Mouse (Mus musculus) cerebellum, postnatal 14 days (tissue): Measurements from ENCODE around the gene Egf.
"Not testable (repeated sequence)": the region's sequence is repeated elsewhere in the genome, so short reads cannot be mapped to it uniquely, and the experiment has no call there.

Experiments used
- DNase-seq, 2 experiments: peaks; one replicate each; pipeline ENCODE4 v3.0.0; 2021; ENCODE audit warnings: mixed read lengths in 2 of 2

Egf gene

GRCm38 (mm10) chr3:129754650-129755604 is at the start of gene Egf:
Egf (minus strand) TSS chr3:129755316.
- peak; percentile 36 to 48 for DNase-seq

- no peak for DNase-seq
Observed at GRCm38 (mm10) chr3:129803765-129804164, 48.6 kb upstream of the Egf start, which contains the start of gene Lrit3. Lrit3 (minus strand) TSS chr3:129804030.

DNA sequence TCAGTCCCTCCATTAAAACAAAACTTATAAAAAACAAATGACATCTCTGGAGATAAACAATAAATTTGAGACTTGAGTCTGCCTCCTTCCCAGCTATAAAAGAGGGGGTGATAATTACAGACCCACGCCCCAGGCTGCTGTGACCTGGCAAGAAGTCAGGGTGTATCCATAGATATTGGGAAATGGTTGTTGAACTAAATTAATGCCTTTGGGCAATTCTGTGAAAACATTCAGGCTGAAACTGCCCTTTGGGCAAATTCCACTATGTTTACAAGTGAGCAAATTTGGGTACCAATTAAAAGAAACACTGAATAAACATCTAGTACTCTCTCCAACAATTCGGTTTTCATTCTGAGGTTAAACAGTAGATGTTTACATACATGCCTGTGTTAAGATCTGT is 43.9 kb upstream of the Egf start:
- DNase-seq = no peak

- no peak for DNase-seq
Observed at GRCm38 (mm10) chr3:129798551-129798950, 43.4 kb upstream of the Egf start.

DNA sequence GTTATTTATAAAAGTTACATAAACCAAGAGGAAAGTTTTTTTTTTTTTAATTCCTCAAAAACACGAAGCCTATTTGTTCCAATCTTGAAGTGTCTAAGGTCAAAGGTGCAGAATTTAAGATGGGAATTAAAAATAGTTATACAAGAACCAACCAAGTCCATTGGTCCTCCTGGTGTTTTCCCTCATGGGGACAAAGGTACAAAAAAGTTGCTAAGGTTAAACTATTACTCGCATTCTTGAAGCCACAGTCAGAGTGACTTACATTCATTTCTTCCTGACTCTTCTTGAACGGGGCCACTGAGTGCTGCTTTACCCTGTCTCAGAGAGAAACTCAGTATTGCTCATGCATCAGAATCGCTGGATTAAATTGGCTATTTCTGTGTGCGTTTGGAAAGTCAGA is 42.2 kb upstream of the Egf start:
- DNase-seq = no peak

GRCm38 (mm10) chr3:129793801-129794200 is 38.7 kb upstream of the Egf start:
- no peak for DNase-seq

- DNase-seq = no peak
Observed at GRCm38 (mm10) chr3:129782746-129783145, 27.6 kb upstream of the Egf start.

- no peak for DNase-seq
Observed at GRCm38 (mm10) chr3:129781435-129781834, 26.3 kb upstream of the Egf start.

- no peak for DNase-seq
Observed at GRCm38 (mm10) chr3:129771210-129771609, 16.1 kb upstream of the Egf start.

- DNase-seq = no peak
Observed at GRCm38 (mm10) chr3:129766971-129767794, 12.1 kb upstream of the Egf start.

GRCm38 (mm10) chr3:129766106-129766505 is 11.0 kb upstream of the Egf start:
- DNase-seq = no peak

DNA sequence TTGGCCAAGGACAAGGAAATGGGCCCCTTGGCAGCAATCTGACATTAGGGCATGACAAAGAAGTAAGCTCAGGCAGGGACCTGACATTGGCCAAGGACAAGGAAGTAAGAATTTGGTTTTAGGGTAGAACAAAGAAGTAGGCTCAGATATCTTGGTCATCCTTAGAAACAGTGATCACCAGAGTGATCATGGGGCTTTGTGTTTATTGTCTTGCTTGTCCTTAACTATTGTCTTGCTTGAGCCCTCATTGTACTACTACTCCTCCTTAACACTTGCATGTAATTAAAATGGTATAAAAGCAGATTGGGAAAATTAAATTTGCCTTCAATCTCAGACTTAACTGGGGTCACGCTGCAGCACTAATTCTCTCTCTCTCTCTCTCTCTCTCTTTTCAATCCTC is 2.5 kb upstream of the Egf start:
- not testable (repeated sequence) for DNase-seq

GRCm38 (mm10) chr3:129744803-129745202 is 10.3 kb downstream of the Egf start:
- peak; percentile 55 to 61 for DNase-seq

DNA sequence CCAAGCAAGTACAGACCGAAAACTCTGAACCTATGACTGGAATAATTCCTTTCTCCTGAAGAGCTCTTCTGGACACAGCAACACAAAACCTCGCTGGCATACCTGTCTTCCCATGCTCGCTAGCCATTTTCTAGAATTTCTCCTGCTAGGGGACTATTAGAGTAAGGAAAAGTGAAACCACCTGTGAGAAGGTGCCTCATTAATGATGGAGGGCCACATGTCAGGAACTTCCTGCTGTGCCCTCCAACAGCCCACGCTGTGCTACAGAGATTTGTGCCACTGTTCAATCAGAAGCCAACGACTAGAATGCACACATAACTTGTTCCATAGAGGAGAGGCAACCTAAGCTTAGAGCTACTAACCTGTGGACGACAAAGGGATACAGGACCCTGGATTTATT is 12.3 kb downstream of the Egf start:
- no peak for DNase-seq

DNA sequence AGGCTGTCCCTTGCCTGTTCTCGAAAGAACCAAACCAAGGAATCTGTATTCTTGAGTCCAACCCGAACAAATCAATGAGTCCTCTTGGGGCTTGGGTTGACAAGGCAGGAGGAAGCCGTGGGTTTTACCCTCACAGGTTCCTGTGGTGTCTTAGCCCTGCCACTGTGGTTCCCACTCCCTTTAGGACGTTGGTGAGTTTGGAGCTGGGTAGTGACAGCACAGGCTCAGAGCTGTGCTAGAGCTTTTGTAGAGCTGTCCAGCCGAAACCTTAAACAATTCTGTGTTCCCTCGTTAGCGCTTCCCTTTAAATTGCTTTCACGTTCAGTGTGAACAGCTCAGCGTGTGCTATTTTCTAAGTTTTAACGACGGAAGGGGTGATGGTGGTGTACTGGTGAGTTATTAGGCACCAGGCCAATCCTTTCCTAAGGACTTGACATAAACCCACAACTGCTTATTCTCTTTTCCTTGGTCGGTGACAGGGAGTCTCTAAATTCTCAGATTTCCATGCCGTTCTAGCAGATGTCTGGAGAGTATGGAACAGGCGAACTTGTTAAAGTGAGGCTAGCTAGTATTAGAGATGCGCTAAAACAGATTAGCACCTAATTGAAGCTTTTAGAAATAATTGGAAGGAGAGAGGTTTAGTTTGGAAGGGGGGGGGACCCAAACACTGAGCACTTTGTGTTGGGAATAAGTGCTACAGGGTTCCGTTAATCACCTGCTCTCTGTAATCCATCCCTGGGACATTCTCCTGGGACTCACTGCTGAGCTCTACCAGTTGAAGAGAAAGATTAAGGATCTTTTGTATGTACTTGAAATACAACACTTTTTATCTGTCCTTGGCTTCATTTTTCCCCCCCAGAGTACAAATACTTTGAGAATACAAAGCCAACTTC is 16.6 kb downstream of the Egf start:
- no peak for DNase-seq

DNA sequence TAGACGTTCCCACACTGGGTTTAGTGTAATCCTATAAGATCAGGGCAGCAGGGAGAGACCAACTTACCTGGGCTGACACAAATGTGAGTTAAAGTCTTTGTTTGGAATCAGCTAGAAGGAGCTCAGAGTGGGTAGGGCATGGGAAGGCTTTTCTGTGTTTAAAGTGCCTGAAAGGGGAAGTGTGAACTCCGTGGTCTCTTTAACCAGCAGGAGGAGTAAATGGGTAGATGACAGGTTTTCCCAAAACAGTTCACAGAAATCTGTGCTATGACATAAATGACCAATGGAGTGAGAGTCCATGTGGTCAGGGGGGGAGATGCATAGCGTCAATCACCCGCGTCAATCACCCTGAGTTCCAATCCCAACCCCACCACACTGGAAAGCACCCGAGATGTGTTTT is 23.5 kb downstream of the Egf start:
- DNase-seq = no peak

- peak; percentile 41 to 66 for DNase-seq
Observed at GRCm38 (mm10) chr3:129730426-129730825, 24.7 kb downstream of the Egf start.

DNA sequence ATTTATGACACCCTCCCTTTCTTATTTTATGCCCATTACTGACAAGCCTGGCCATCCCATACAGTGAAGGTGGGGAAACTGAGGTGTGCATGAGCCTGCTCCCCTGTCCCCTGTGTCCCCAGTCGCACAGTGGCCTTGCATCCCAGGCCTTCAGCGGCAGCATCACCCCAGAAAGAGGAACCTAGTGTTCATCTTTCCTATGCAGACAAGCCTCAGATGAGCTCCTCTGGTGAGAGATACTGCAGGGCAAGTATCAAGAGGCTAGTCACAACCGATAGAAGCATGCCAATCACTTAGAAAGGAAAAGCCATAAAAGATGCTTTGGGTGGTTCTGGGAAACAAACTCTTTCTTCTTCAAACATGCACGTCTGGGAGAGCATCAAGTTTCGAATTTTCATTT is 25.2 kb downstream of the Egf start:
- DNase-seq = no peak

DNA sequence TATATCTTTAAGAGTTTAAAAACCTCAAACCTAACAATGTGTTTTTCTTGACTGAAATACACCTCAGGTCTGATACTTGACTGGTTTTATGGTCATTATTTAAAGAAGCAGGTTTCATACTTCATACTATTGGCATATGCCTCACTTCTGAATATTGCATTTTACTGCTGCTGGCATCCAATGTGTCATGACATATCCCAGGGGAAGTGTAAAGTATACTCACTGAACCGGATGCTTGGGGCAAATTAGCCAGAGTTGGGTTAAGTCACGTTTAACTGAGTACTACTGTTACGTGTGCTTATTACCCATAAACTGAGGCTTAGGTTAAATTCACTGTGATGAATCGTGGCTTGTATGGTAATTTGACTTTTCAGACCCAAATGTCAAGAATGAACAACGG is 29.5 kb downstream of the Egf start:
- peak in 1 of 2 experiments; percentile 31 for DNase-seq

- DNase-seq = peak; percentile 94
Observed at GRCm38 (mm10) chr3:129724961-129725501, 30.1 kb downstream of the Egf start.

- DNase-seq = peak; percentile 13 to 26
Observed at GRCm38 (mm10) chr3:129724505-129724904, 30.6 kb downstream of the Egf start.

GRCm38 (mm10) chr3:129723311-129723710 is 31.8 kb downstream of the Egf start:
- DNase-seq = no peak
